Mouse (Mus musculus): Measurements from ENCODE around the gene Tpra1. TPM values are rescaled to one million over a fixed set of nuclear protein-coding genes. Genes with fewer than 3 reads are reported as not detected.
A peak's percentile ranks its signal among the peaks of the same experiment; 100 is the strongest.

Gene Tpra1
- polyA plus RNA-seq, 1 experiment from 2014 or later, result 75.1 TPM

DNA sequence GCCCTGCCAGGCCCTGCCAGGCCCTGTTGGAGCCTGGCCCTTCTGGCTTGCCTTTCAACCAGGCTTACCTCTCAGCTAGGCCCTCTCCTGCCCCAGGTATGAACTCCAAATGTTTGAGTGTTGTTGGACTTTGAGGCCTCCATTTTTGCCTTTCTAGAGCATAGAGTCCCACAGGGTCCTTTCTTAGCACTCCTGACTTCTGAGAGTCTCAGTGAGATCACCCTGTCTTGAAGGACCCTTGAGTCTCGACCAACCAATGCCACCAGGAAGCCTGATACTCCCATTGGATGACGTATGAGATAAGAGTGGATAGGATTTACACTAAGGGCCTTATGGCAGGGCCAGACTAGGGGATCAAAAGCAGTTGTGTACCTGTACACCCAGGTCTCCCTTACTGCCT is 29.4 kb downstream of the Tpra1 start:
- 61% methylated on average over 2 of the region's 2 CpGs for WGBS
- Histone ChIP-seq H3K27me3 (no peaks in the 10 kb centered on the region), H3K27ac (no peak overlapping the region), H3K4me2 (no peak overlapping the region), H3K4me1 (peaks cover 22% of the 10 kb centered on the region), H3K9me3 (replicated peaks) (no peaks in the 10 kb centered on the region), H3K36me3 (no peaks in the 10 kb centered on the region), H3K4me3 (replicated peaks) (no peak overlapping the region), H3K9ac (no peak overlapping the region)
- ATAC-seq (replicated peaks; ENCODE audit: low FRiP score), result no peak

DNA sequence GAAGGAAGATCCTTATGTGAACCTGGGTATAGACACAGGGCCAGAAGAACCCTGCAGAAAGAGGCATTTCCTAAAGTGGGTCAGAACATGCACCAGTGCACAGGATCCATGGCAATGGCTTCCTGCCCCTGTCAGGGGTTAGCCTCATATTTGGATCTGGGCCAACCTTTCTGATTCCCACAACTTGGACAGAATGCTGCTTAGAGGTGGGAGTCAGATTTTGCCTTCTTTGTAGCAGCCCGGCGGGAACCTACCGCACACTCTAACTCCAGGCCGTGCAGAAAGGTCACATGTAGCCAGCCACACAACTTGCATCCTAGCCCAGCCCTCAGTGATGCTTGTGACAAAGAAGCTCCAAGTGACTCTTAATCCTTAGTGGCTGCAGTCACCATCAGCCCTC is 32.1 kb downstream of the Tpra1 start:
- H3K9me3 ChIP-seq (replicated peaks), result no peaks in the 10 kb centered on the region
- peaks cover 22% of the 10 kb centered on the region for H3K4me1 ChIP-seq
- no peaks in the 10 kb centered on the region for H3K36me3 ChIP-seq
- no peak overlapping the region for H3K4me2 ChIP-seq
- H3K4me3 ChIP-seq (replicated peaks), result no peak overlapping the region
- H3K9ac ChIP-seq, result no peak overlapping the region
- 46% methylated on average over 4 of the region's 4 CpGs for WGBS
- 0 out of 2 replicates have a peak, but pooled peaks have one; percentile 22 for ATAC-seq (replicated peaks; ENCODE audit: low FRiP score)
- H3K27me3 ChIP-seq, result no peaks in the 10 kb centered on the region
- H3K27ac ChIP-seq, result no peak overlapping the region

DNA sequence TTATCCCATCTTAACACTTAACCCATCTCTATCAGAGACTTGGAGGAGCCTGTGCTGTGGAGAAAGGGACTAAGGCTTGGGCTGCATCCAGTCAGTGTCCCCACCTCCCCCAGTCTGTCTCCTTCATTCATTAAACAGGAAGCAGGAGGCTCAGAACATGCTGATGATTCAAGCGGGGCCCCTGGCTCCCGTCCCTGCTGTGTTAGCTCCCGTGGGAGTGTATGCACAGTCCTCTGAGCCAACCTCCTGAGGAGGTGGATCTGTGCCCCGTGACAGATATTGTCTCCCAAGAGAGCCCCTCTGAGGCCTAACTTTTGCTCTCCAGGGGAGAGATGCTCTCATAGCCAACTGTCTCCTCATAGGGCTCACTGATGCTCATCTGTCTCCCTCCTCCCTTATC is 32.8 kb downstream of the Tpra1 start:
- 15% methylated on average over 4 of the region's 4 CpGs for WGBS

DNA sequence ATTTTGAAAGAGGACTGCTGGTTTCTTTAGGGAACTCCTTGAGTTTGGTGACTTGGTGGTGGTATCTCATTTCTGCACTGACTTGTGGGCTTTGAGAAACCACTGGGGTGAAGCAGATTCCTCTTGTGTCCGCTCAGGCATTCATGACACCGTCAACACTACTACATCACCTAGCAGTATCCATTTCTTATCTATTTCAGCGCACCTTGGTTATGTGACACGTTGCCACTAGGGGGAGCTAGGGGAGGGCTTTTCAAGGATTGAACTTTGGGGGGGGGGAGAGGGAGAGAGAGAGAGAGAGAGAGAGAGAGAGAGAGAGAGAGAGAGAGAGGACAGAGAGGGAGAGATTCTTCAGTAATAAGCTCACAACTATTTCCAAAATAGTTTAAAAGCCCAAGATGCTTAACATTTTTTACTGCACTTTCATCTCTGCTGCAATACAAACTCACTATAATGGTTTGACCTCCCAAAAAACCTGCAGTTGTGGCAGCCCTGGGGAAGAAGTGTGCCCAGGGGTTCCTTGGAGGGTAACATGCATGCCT is 33.8 kb downstream of the Tpra1 start:
- Histone ChIP-seq H3K36me3 (no peaks in the 10 kb centered on the region), H3K9me3 (replicated peaks) (no peaks in the 10 kb centered on the region), H3K27ac (no peak overlapping the region), H3K4me3 (replicated peaks) (no peak overlapping the region), H3K27me3 (no peaks in the 10 kb centered on the region), H3K4me1 (peaks cover 22% of the 10 kb centered on the region), H3K4me2 (no peak overlapping the region), H3K9ac (no peak overlapping the region)
- WGBS, result 14% methylated on average over 4 of the region's 4 CpGs
- ATAC-seq (replicated peaks; ENCODE audit: low FRiP score), result no peak

More for the DNA sequence above, 32.8 kb downstream of the Tpra1 start:
- H3K4me2 ChIP-seq, result no peak overlapping the region
- H3K36me3 ChIP-seq, result no peaks in the 10 kb centered on the region
- H3K27me3 ChIP-seq, result no peaks in the 10 kb centered on the region
- no peak for ATAC-seq (replicated peaks; ENCODE audit: low FRiP score)
- peaks cover 22% of the 10 kb centered on the region for H3K4me1 ChIP-seq
- H3K27ac ChIP-seq, result no peak overlapping the region
- no peak overlapping the region for H3K9ac ChIP-seq
- H3K4me3 ChIP-seq (replicated peaks), result no peak overlapping the region
- no peaks in the 10 kb centered on the region for H3K9me3 ChIP-seq (replicated peaks)

DNA sequence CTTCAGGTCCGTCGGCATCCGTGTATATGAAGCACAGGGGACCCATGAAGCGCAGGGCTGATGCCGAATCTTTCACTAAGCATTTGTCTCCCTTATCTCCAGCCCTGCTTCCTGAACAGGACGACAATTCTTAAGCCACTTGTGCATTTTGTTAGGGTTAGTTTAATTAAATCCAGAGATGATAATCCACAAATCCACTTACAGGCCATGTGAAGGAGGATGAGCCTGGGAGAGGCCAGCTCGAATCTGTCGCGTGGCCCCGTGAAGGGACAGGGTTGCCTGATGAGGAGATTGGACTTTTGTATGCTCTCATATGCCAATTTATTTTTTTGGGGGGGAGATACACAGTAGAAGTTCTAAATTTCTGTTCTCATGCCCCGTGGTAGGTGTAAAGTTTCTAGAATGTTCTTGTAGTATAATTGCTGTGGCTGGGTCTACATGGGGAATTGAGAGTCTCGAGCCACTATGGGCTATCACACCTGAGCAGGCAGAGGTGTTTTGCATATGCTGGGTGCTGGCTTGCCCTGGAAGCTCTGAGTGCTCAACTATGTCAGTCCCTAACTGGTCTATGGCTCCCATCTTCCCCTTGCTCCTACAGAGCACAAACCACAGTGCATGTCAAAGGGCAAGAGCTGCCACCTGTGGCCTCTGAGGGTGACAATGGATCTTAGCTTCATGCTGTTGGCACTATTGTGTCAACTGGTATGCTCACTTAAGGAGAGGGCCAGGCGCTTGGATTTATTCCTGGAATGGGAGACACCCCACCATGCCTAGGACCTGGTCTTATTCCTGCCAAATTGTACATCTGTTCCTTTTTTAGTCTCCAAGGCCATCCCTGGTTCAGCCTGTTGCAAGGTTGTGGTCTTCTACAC is 34.5 kb downstream of the Tpra1 start:
- no peak overlapping the region for H3K27ac ChIP-seq
- no peak overlapping the region for H3K4me3 ChIP-seq (replicated peaks)
- H3K36me3 ChIP-seq, result no peaks in the 10 kb centered on the region
- no peak overlapping the region for H3K4me2 ChIP-seq
- no peaks in the 10 kb centered on the region for H3K27me3 ChIP-seq
- H3K4me1 ChIP-seq, result peaks cover 22% of the 10 kb centered on the region
- WGBS, result 71% methylated on average over 13 of the region's 13 CpGs
- H3K9me3 ChIP-seq (replicated peaks), result no peaks in the 10 kb centered on the region
- no peak overlapping the region for H3K9ac ChIP-seq
- no peak for ATAC-seq (replicated peaks; ENCODE audit: low FRiP score)

DNA sequence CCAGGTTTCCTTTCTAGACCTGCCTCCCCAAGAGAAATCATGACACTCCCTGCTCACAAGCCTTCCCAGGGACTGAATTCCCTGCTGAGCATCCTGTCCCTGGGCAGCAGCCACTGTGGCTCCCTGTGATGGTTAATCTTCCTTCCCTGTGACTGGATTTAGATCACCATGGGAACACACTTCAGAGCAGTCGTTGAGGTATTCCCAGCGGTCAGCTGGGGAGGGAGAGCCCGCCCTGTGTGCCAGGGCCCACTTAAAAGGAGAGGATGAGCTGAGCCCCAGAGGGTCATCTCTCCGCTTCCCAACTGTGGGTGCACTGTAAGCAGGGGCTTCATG is 35.1 kb downstream of the Tpra1 start:
- no peak for ATAC-seq (replicated peaks; ENCODE audit: low FRiP score)
- H3K4me3 ChIP-seq (replicated peaks), result no peak overlapping the region
- 63% methylated on average over 4 of the region's 4 CpGs for WGBS

DNA sequence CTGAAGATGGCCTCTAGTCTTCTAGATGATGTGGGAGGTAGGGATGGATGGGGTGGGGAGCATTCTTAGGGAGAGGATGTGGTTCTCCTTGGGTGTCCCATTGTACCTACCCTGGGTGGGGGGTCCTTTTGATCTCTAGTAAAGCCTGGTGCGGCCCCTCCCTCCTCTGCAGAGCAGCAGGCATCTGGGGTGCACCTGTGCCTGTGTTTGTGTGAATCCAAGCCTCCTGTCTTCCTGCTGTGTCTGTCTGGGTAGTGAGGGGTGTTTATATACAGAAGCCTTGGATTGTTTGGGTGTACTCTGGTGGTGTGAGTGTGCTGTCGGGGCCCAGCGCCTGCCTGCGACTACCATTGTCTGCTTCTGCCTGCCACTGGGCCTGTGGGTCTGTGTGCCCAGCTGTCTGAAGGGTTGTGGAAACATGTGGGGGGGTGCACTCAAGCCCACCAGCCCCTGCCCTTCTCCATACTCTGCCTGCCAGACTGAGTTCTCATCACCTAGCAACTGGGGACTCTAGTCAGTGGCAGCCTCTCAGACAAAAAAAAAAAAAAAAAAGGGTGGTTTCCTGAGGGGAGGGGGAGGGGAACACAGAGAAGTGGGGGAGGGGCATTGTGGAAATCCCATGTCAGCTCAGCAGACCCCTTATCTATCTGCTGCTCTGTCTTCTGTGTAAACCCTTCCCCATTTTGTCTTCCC is 36.1 kb downstream of the Tpra1 start:
- Histone ChIP-seq H3K36me3 (no peaks in the 10 kb centered on the region), H3K27me3 (no peaks in the 10 kb centered on the region), H3K9ac (no peak overlapping the region), H3K4me3 (replicated peaks) (no peak overlapping the region), H3K4me2 (no peak overlapping the region), H3K9me3 (replicated peaks) (no peaks in the 10 kb centered on the region), H3K4me1 (peaks cover 22% of the 10 kb centered on the region), H3K27ac (no peak overlapping the region)
- ATAC-seq (replicated peaks; ENCODE audit: low FRiP score), result no peak
- 63% methylated on average over 4 of the region's 4 CpGs for WGBS

More for the DNA sequence above, 35.1 kb downstream of the Tpra1 start:
- H3K4me1 ChIP-seq, result peaks cover 22% of the 10 kb centered on the region
- no peaks in the 10 kb centered on the region for H3K9me3 ChIP-seq (replicated peaks)
- no peaks in the 10 kb centered on the region for H3K27me3 ChIP-seq
- H3K27ac ChIP-seq, result no peak overlapping the region
- H3K4me2 ChIP-seq, result no peak overlapping the region
- no peak overlapping the region for H3K9ac ChIP-seq
- H3K36me3 ChIP-seq, result no peaks in the 10 kb centered on the region

DNA sequence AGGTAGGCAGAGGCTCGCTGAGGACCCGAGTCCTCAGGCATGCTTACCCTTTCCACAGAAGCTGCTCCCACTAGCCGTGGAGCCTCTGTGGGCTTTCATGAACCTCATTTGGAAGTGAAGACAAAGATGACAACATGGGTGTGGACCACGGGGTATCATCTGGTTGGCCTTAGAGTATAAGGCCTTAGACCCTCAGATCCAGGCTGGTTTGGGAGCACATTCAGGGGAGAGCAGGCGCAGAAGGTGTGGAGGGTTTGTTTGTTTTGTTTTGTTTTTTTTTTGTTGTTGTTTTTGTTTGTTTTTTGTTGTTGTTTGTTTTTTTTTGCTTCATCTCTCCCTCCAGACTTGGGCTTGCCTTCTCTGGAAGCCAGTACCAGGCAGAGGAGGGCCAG is 36.6 kb downstream of the Tpra1 start:
- ATAC-seq (replicated peaks; ENCODE audit: low FRiP score), result no peak
- H3K4me1 ChIP-seq, result peaks cover 18% of the 10 kb centered on the region
- H3K9ac ChIP-seq, result no peak overlapping the region
- no peak overlapping the region for H3K4me3 ChIP-seq (replicated peaks)
- H3K27me3 ChIP-seq, result no peaks in the 10 kb centered on the region
- WGBS, result 72% methylated on average over 5 of the region's 5 CpGs
- H3K4me2 ChIP-seq, result no peak overlapping the region
- H3K36me3 ChIP-seq, result no peaks in the 10 kb centered on the region
- no peak overlapping the region for H3K27ac ChIP-seq
- no peaks in the 10 kb centered on the region for H3K9me3 ChIP-seq (replicated peaks)

DNA sequence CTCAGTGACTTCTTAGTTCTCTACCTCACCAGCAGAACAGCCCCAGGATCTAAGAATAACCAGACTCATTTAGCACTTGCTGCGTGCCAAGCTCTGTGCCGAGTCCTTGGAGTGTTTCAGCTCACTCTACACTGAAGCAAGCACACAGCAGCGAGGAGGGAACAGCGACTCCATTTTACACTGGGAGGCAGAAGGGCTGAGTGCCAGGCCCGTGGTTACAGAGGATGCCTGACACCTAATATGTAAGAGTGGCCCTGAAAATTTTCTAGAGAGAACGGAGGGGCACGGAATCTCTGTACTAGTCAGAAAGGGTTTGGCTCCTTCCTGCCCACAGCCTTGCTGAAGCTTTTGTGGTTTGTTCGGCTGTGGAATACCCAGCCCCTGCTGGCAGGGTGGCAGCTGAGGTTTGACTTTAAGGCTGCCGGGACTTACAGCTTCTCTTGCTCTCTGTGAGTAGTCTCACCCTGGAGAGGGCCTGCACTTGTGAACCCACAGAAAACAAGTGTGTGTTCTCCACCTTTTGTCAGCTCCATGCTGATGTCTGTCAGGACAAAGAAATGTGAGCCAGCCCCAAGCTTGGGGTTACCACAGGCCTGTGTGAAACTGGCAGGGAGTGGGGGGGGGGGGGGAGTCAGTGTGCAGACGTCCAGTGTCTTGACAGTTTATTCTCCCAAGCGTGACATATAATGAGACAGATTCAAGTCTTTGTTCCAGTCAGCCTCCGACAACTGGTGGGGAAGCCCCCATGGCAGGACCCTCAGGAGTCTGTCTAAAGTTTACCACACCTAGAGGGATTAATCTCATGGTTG is 37.4 kb downstream of the Tpra1 start:
- 61% methylated on average over 12 of the region's 12 CpGs for WGBS
- no peak overlapping the region for H3K4me2 ChIP-seq
- H3K9me3 ChIP-seq (replicated peaks), result no peaks in the 10 kb centered on the region
- H3K36me3 ChIP-seq, result no peaks in the 10 kb centered on the region
- no peak overlapping the region for H3K27ac ChIP-seq
- no peaks in the 10 kb centered on the region for H3K27me3 ChIP-seq
- no peak for ATAC-seq (replicated peaks; ENCODE audit: low FRiP score)
- no peak overlapping the region for H3K4me3 ChIP-seq (replicated peaks)
- H3K4me1 ChIP-seq, result peaks cover 9% of the 10 kb centered on the region
- no peak overlapping the region for H3K9ac ChIP-seq

DNA sequence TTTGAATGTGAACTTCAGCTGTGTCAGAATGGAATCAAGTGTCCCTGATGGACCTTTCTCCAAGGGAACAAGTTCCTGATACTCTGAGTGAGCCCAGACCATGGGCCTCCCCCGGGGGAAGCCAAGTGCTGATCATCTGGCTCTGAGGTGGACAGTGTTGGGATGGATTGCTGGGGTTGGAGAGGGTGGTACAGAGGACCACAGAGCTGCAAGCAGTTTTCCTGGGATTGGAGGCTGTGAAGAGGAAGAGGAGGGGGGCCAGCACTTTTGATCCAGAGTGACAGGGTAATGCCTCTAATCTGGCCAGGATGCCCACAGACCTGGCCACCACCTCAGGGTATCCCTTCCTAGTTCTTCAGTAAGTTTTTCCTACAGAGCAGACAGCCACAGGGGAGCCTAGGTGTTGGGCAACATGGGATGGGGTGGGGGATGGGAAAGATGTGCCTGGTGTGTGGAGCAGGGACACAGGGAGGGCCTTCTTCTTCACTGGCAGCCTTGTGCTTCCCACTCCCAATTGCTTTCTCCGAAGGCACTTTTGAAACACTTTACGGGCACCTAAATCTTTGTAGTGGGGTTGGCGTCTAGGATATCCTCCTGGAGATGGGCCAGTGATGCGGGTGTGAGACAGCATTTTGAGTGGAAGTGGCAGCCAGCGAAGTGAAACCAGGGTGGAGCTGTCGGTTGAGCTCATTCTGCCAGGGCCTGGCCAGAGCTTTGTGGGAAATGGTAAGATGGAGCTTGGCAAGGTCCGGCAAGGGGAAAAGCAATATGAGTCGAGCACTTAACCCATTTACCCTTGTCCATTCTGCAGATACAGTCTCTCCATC is 38.3 kb downstream of the Tpra1 start:
- H3K4me3 ChIP-seq (replicated peaks), result no peak overlapping the region
- no peaks in the 10 kb centered on the region for H3K27me3 ChIP-seq
- H3K27ac ChIP-seq, result no peak overlapping the region
- no peak overlapping the region for H3K9ac ChIP-seq
- WGBS, result 77% methylated on average over 9 of the region's 9 CpGs
- no peaks in the 10 kb centered on the region for H3K9me3 ChIP-seq (replicated peaks)
- no peaks in the 10 kb centered on the region for H3K36me3 ChIP-seq
- no peak for ATAC-seq (replicated peaks; ENCODE audit: low FRiP score)
- H3K4me2 ChIP-seq, result no peak overlapping the region
- 0 out of 2 replicates have a peak, but pooled peaks cover 2% of the 10 kb centered on the region for H3K4me1 ChIP-seq

DNA sequence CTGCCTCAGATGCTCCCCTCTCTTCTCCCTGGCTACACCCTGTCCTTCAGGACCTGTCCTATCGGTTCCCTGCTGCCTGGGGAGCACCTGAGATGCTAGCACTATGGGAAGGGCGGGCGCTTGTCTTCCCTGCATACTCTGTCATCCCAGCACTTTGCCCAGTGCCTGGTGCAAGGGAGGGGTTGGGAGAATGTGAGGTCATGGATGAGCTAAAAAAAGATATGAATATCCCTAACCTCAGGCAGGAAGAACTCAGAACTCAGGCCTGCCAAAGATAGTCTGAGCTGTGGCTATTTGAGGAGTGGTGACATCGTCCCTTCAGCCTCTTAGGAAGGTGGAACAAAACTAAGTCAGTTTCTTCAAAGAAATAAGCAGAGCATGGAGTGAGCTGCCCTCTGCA is 39.6 kb downstream of the Tpra1 start:
- WGBS, result 64% methylated on average over 4 of the region's 4 CpGs
- H3K4me2 ChIP-seq, result no peak overlapping the region
- H3K36me3 ChIP-seq, result no peaks in the 10 kb centered on the region
- H3K9me3 ChIP-seq (replicated peaks), result no peaks in the 10 kb centered on the region
- no peaks in the 10 kb centered on the region for H3K27me3 ChIP-seq
- no peak overlapping the region for H3K9ac ChIP-seq
- no peak overlapping the region for H3K4me3 ChIP-seq (replicated peaks)
- H3K4me1 ChIP-seq, result no peaks in the 10 kb centered on the region
- ATAC-seq (replicated peaks; ENCODE audit: low FRiP score), result no peak
- no peak overlapping the region for H3K27ac ChIP-seq

Measured in kidney, embryonic 15.5 days (tissue).